Mouse (Mus musculus) CD4-positive, CD25-positive, alpha-beta regulatory T cell, adult 4 months (primary cell): Measurements from ENCODE around the gene Doc2g. TPM values are rescaled to one million over a fixed set of nuclear protein-coding genes. Genes with fewer than 3 reads are reported as not detected.
A peak's percentile ranks its signal among the peaks of the same experiment; 100 is the strongest.

Experiments
- ATAC-seq: one replicate; pipeline ENCODE4 v1.8.0; 2017
- polyA plus RNA-seq, 2 experiments: library from polyadenylated mRNA; unstranded; fragments of 100-300 nt; shearing (Covaris generic); gene quantifications; one replicate each; pipeline ENCODE4 v1.2.1; 2017

Doc2g gene
- polyA plus RNA-seq, 2 experiments from 2014 or later = 1.1 to 2.1 TPM

GRCm38 (mm10) chr19:3991966-3992365 lies 11.1 kb upstream of the Doc2g start:
- no peak for ATAC-seq

DNA sequence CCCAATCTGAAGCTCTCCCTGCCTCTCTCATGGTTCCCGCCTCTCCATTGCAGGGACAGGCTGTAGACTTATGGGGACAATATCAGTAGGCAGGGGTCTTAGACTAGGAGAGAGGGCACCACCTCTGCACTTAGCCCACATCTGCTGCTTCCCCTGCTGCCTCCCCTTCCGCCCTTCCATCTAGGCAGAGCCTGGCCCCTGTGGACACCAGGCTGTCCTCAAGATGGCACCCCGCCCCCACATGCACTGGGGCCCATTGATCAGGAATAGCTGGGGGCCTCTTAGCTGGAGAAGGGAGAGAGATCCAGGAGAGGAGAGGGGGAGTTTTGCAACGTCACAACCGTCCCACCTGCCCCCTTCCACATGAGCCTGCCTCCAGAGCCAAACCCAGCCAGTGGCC lies 10.7 kb upstream of the Doc2g start, which contains the start of gene Tbx10:
Gene Tbx10 (plus strand): TSS at position 337 of the 400 bp plus-strand sequence.
- ATAC-seq = no peak

- no peak for ATAC-seq
Observed at GRCm38 (mm10) chr19:3994932-3995331, 8.2 kb upstream of the Doc2g start.

DNA sequence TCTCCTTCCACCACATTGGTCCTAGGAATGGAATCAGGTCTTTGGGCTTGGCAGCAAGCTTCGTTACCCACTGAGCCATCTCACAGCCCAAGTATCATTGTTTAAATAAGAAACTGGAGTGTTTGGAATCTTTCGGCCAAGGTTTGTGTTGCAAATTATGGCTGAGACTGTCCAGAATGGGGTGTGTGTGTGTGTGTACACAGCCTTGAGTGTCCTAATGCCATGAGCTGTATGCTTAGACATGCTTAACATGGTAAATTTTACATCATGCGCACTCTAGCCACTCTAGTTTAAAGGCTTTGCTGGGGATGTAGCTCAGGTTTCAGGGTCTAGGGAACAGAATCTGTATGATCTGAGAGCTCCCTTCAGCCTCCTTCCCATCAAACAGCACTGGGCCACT lies 7.6 kb upstream of the Doc2g start:
- ATAC-seq = no peak

DNA sequence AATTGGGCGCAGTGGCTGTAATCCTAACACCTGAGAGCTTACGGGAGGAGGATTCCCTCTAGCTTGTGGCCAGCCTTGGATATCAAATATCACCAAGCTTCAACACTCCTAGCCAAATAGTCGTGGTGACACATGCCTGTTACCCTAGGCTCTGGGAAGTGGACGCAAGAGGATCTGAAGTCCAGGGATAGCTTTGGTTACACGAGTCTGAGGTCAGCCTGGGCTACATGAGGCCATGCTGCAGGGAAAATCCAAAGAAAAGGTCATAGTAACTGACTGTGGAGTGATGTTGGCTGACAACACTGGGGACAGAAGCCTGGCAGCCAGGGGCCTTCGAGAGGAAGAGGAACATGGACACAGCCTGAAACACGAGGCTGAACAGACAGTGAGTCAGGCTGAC lies 7.0 kb upstream of the Doc2g start:
- ATAC-seq = no peak

- ATAC-seq = no peak
Observed at GRCm38 (mm10) chr19:3996747-3997146, 6.4 kb upstream of the Doc2g start.

GRCm38 (mm10) chr19:3997231-3997630 lies 5.9 kb upstream of the Doc2g start:
- no peak for ATAC-seq

DNA sequence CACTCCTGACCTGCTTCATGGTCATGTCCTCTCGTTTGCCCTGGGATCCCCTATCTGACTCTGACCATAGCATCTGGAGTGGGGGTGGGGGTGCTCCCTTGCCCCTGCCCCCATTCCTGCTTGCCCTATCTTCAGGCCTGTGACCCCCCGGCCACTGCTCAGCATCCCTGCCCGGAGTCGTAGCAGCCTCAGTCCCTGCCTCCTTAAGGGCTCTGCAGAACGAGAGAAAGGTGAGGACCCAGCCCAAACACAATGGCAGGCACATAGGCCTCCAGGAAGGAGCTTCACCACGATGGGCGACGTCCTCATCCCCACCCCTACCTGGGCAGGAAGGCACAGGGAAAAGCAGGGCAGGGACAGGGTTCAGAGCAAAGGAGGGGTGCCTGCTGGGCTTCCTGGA lies 4.8 kb upstream of the Doc2g start:
- no peak for ATAC-seq

- ATAC-seq = no peak
Observed at GRCm38 (mm10) chr19:3999121-3999730, 3.9 kb upstream of the Doc2g start.

DNA sequence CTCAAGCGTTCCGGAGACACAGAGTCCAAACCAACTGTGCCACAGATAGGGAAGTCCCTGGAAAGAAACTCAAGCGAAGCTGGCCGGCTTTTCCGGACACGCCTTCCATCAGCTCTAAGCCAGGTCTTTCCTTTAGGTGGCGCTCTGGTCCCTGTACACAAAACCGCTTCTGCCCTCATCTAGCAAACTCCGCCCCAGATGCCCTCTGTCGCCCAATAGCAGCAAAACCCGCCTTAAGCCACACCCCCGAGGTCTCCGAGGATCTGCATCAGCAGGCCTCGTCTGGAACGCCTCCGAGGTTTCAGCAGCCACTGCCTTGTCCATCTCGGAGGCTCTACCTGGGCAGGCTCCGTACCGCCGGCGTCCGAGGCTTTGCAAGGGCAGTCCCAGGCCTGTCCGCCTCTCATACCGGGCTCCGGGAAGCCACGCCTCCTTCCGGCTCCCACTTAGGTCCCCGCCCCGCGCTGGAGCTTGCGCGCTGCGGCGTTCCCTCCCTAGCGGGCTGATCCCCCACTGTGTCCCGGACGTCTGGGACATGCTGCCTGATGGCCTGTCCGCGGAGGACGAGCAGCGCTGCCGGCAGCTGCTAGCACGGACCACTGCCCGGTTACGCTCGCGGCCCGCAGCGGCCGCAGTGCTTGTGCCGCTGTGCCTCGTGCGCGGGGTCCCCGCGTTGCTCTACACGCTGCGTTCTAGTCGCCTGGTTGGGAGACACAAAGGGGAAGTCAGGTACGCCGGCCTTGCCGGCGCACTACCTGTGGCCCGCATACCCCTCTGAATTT lies 2.8 kb upstream of the Doc2g start, which contains the start of the genes Nudt8 and Gm49405:
Gene Nudt8 (plus strand): TSS at position 462 of the 782 bp plus-strand sequence.
Gene Gm49405 (plus strand): TSS at position 508 of the 782 bp plus-strand sequence.
- ATAC-seq = peak; percentile 96

DNA sequence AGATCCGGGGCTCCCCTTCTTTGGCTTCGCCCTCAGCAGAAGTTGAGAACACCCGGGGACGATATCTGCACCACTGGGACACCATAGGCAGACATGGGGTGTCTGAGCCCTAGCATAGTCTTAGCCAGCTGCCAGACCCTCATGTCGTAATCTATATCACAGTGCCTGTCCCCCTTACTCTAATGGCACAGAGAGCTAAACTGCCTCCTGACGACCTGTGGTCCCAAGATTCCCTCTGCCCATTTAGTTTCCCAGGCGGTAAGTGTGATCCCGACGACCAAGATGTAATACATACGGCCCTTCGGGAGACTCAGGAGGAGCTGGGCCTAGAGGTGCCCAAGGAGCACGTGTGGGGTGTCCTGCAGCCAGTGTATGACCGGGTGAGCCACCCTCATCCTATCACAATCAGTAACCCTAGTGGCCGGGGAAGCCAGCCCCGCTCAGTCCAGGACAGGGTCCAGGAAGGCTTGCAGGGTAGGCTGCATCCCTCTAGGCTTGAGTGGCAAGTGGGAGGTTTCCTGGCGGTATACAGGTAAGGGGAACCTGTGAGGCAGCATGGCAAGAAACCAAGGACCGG lies 2.1 kb upstream of the Doc2g start:
- no peak for ATAC-seq

DNA sequence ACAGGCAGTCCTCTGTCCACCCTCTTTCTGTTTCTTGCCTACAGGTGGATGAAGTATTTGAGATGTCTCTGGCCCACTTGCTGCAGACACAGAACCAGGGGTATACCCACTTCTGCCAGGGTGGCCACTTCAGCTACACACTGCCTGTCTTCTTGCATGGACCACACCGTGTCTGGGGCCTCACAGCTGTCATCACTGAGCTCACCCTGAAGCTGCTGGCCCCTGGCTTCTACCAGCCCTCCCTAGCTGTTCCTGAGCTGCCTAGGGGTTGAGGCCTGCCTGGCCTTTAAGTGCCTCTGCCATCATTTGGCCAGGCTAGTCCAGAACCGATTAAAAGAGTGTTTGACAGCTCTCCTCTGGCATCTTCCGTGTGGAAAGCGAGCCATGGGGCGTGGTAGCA lies 1.4 kb upstream of the Doc2g start:
- ATAC-seq = no peak

GRCm38 (mm10) chr19:4003641-4004040 lies 528 bp downstream of the Doc2g start:
- ATAC-seq = no peak

DNA sequence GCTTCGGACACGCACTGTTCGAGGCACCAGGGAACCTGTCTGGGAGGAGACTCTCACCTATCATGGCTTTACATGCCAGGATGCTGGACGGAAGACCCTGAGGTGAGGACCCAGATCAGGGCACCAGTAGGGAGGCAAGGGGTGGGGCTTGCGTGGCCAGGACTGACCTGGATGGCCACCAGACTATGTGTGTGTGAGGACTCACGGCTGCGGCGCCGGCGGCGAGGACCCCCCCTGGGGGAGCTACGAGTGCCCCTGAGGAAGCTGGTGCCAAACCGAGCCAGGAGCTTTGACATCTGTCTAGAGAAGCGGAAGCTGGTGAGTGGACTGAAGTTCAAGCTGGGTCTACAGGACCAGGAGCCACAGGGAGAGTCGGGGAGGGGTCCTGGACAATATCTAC lies 1.2 kb downstream of the Doc2g start:
- no peak for ATAC-seq

DNA sequence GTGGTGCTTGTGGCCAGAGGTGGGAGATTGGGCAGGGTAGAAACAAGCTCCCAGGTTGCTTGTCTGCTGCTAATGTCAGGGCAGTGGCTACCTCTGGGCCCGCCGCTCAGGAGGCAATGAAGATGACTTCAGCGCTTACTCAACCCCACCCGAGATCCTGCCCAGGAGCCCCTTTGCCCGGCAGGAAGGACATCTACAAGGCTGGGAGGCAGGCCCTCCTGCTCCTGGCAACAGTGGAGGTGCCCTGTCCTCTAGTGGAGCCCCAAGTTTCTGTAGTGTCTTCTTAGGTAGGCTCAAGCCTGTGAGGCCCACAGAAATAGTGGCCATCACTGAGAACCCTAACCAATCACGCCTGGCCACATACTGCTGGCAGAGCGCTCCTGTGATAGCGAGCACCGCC lies 2.0 kb downstream of the Doc2g start:
- ATAC-seq = no peak

DNA sequence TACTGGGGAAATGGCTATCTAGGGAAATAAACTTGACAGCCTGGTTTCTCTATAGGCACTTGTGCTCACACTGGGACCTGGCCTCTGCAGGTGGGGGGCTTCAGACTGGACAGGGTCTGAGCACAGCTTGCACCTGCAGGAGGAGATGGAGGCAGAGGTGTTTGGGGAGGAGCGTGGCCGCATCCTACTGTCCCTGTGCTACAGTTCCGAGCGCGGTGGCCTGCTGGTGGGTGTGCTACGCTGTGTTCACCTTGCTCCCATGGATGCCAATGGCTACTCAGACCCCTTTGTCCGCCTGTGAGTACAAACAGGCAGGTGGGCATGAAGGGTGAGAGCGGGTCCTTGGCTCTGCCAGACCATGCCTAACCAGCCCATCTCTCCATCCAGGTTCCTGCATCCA lies 2.9 kb downstream of the Doc2g start:
- no peak for ATAC-seq

DNA sequence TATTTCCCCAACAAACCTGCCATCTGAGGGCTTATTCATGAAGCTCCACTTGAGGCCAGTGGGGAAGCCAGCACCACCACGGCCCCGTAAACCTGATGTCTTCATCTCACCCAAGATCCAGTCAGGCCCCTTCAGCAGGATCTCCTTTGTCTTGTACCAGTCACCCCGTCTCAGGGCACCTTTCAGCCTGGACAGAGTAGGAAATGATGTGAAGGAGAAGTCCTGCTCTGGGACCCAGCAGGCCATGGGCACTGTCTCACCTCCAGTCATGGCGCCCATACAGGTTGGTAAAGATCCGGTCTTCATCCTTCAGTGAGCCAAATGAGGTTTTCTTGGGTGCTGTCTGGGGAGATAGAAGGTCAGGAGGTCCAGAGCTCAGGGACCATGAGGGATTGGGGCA lies 8.0 kb downstream of the Doc2g start:
- no peak for ATAC-seq

DNA sequence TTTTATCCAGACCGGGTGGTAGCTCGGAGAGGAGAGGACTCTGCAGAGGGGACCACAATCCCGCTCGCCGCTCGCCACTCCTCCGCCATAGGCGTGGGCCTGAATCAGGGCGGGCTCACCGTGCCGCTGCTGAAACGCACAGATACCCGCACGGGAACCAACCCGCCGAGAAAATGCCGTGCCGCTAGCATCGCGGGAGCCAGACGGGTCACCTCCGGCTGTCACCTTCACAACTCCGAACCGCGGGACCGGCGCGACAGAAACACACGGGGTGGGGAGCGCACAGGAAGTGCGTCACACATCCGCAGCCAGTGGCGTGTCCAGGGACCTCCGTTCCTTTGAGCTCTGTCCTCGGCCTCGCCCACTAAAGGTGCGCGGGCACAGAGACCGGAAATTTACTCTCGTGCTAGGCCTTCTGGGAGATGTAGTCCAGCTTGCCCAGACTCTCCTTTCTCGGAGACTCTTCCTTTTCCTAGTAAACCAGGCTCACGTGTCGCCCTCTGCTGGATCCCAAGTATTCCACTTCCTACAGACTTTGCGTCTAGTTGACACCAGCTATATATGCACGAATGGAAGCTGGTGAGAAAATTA lies 9.4 kb downstream of the Doc2g start, which contains the start of gene Ndufv1:
Gene Ndufv1 (minus strand): TSS at position 375 of the 591 bp plus-strand sequence.
- peak; percentile 99 for ATAC-seq

DNA sequence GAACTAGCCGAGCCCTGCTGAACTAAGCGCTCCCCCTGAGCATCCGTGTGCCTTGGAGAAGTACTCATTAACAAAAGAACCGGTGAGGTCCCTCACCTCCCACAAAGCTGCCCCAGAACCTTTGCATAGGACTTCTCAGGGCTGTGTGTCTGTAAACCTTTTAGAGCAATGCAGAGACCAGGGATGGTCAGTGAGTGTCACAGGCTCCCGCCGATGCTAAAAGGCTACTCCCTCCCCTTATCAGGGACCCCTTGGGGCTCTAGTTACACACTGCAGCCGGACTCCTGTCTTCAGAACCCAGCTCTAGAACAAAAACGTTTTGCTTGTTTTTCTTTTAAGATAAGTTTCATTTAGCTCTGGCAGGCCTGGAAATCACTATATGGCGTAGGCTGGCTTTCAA lies 10.0 kb downstream of the Doc2g start:
- peak; percentile 45 for ATAC-seq

DNA sequence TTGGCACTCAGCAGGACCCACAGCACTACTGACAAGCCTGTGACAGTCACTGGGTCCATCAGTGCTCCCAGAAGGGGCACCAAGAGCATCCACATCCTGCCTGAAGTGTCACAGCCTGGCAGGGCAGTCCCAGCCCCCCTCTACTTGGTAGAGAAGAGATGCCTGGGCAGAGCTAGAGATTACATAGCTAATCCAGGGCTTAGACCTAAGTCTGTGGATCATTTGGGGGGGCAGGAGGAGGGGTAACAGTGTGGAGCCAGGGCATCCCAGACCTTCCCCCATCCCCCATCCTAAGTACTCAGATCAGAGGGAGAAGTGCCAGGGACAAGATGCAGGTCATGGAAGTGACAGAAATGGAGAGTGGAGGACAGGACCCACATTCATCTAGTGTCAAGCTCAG lies 11.7 kb downstream of the Doc2g start:
- ATAC-seq = no peak

- ATAC-seq = no peak
Observed at GRCm38 (mm10) chr19:4015635-4016034, 12.5 kb downstream of the Doc2g start.

GRCm38 (mm10) chr19:4017921-4018587 lies 14.9 kb downstream of the Doc2g start:
- no peak for ATAC-seq
